Mouse (Mus musculus) forebrain, embryonic 10.5 days (tissue): ENCODE results near the gene Arhgef19. TPM values are rescaled to one million over a fixed set of nuclear protein-coding genes. Genes with fewer than 3 reads are reported as not detected.

Source experiments
- DNase-seq: peaks from one replicate; pipeline ENCODE4 v3.0.0-alpha.2; 2017; ENCODE audit warnings: low spot score; ENCODE audit errors: extremely low spot score
- H3K27ac ChIP-seq: fragments of 300-500 bp; sonication (generic); 2 replicates; pipeline ENCODE4 v1.5.1; 2016; ENCODE audit warnings: mild to moderate bottlenecking
- H3K27me3 ChIP-seq: fragments of 300-500 bp; sonication (generic); 2 replicates; pipeline ENCODE4 v1.6.1; 2016; ENCODE audit warnings: mild to moderate bottlenecking; ENCODE audit not compliant: poor library complexity, severe bottlenecking
- H3K36me3 ChIP-seq: fragments of 300-500 bp; sonication (generic); replicated peaks from 2 replicates; pipeline ENCODE4 v1.6.1; 2016; ENCODE audit warnings: mild to moderate bottlenecking, moderate library complexity
- H3K4me1 ChIP-seq: fragments of 300-500 bp; sonication (generic); 2 replicates; pipeline ENCODE4 v1.6.1; 2016
- H3K4me3 ChIP-seq: fragments of 300-500 bp; sonication (generic); 2 replicates; pipeline ENCODE4 v1.5.1; 2016; ENCODE audit warnings: mild to moderate bottlenecking, moderate library complexity
- H3K9me3 ChIP-seq: fragments of 300-500 bp; sonication (generic); 2 replicates; pipeline ENCODE4 v1.6.1; 2016; ENCODE audit warnings: mild to moderate bottlenecking, moderate library complexity
- WGBS: fragments of 180-500 bp; shearing (Covaris S2); methylation state at CpG from one replicate; pipeline ENCODE4 v1.1.7; 2016; 5-methylcytosine and 5-hydroxymethylcytosine counted together
- polyA plus RNA-seq: library from polyadenylated mRNA; unstranded; fragments of >200 nt; fragmentation: Nextera tagmentation; extraction: Ambion mirVana; gene quantifications from 2 replicates; pipeline ENCODE4 v1.2.1, GENCODE M21; 2016

Arhgef19 gene
- polyA plus RNA-seq, result 1.3 and 2.2 TPM in 2 replicates

DNA sequence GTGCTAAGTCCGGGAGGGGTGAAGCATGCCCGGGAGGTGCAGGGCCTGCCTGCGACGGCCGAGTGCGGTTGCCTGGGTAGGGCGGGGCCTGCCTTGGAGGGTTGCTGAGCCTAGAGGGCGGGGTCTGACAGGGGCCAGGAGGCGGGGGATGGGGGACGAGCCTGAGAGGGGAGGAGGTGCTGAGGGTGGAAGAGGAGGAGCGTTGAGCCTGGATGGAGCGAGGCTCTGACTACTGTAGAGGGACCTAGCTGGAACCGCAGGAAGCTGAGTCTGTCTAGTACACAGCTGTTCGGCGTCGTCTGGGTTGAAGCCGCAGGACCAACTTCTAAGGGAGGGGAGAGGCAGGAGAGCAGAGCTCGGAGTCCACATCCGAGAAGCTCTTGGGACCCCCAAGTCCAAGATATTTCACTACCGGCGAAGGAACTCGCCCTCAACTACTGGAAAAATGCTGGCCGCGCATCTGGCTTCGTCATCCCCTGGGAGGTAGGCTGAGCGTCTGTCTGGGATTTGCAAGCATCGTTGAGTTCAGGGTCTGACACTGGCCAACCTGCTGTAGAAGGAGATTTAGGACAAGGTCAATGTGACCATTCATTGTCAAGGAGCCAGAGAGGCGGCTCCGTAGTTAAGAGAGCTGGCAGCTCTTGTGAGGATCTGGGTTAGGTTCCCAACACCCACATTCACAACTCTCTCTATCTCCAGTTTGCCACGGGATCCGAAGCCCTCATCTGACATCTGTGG lies at the start of gene Arhgef19:
TSS of gene Arhgef19 (plus strand) at position 112 of the 738 bp plus-strand sequence.
- H3K4me3 ChIP-seq, result peak within 1 kb of the TSS; percentile 49
- no peaks in the 10 kb centered on the region for H3K9me3 ChIP-seq
- peaks cover 56% of the 10 kb centered on the region for H3K4me1 ChIP-seq
- H3K36me3 ChIP-seq, result no peaks in the 10 kb centered on the region
- WGBS, result 3% methylated on average over 31 of the region's 31 CpGs
- peaks cover 96% of the 10 kb centered on the region for H3K27me3 ChIP-seq
- peak; percentile 82 for DNase-seq
- 0 out of 2 replicates have a peak within 1 kb of the TSS, but pooled peaks have one; percentile 9 for H3K27ac ChIP-seq

GRCm38 (mm10) chr4:141191294-141191693 lies 48.0 kb upstream of the Arhgef19 start:
- Histone ChIP-seq H3K27me3 (no peaks in the 10 kb centered on the region), H3K4me1 (peaks cover 20% of the 10 kb centered on the region), H3K27ac (no peak overlapping the region), H3K4me3 (no peak overlapping the region), H3K9me3 (no peaks in the 10 kb centered on the region), H3K36me3 (peaks cover 66% of the 10 kb centered on the region)
- 94% methylated on average over 7 of the region's 7 CpGs for WGBS
- DNase-seq, result no peak

- Histone ChIP-seq H3K36me3 (peaks cover 93% of the 10 kb centered on the region), H3K27me3 (no peaks in the 10 kb centered on the region), H3K27ac (no peak overlapping the region), H3K4me3 (no peak overlapping the region), H3K4me1 (peaks cover 9% of the 10 kb centered on the region; the same call in 1 of the 2 replicates), H3K9me3 (0 out of 2 replicates have a peak, but pooled peaks cover 5% of the 10 kb centered on the region)
- DNase-seq, result no peak
- WGBS, result 96% methylated on average over 6 of the region's 6 CpGs
Observed at GRCm38 (mm10) chr4:141194553-141194952, 44.7 kb upstream of the Arhgef19 start.

GRCm38 (mm10) chr4:141196981-141197685 lies 42.2 kb upstream of the Arhgef19 start:
- 97% methylated on average over 13 of the region's 13 CpGs for WGBS
- 0 out of 2 replicates have a peak, but pooled peaks cover 5% of the 10 kb centered on the region for H3K9me3 ChIP-seq
- H3K27ac ChIP-seq, result no peak overlapping the region
- H3K27me3 ChIP-seq, result no peaks in the 10 kb centered on the region
- H3K36me3 ChIP-seq, result peaks cover 98% of the 10 kb centered on the region
- DNase-seq, result no peak
- H3K4me1 ChIP-seq, result no peaks in the 10 kb centered on the region
- no peak overlapping the region for H3K4me3 ChIP-seq

- peaks cover 98% of the 10 kb centered on the region for H3K36me3 ChIP-seq
Observed at GRCm38 (mm10) chr4:141197686-141198035, 41.6 kb upstream of the Arhgef19 start.

DNA sequence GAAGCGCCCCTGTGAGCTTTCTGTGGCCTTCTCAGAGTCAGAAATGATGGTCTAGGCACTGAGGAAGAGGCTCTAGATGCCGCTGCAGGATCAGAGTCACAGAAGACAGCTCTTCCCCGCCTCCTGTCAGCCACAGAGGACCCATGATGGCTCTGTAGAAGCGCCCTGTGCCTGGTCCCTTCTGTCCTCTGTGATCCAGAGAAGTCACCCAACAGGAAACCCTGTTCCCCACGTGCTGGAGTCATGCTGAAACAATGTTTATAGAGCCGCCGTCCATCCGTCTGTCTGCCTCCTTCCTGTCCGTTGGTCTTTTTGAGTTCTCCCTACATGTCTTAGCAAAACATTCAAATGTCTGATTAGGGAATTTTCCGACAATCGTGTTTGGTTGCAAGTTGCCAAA lies 38.4 kb upstream of the Arhgef19 start:
- Histone ChIP-seq H3K4me1 (no peaks in the 10 kb centered on the region), H3K4me3 (no peak overlapping the region), H3K27ac (no peak overlapping the region), H3K27me3 (no peaks in the 10 kb centered on the region), H3K9me3 (0 out of 2 replicates have a peak, but pooled peaks cover 5% of the 10 kb centered on the region), H3K36me3 (peaks cover 98% of the 10 kb centered on the region)
- no peak for DNase-seq
- 92% methylated on average over 11 of the region's 11 CpGs for WGBS

More at GRCm38 (mm10) chr4:141197686-141198035, 41.6 kb upstream of the Arhgef19 start:
- Histone ChIP-seq H3K27ac (no peak overlapping the region), H3K9me3 (0 out of 2 replicates have a peak, but pooled peaks cover 5% of the 10 kb centered on the region), H3K4me1 (no peaks in the 10 kb centered on the region), H3K4me3 (no peak overlapping the region), H3K27me3 (no peaks in the 10 kb centered on the region)
- WGBS, result 97% methylated on average over 12 of the region's 13 CpGs
- DNase-seq, result no peak

DNA sequence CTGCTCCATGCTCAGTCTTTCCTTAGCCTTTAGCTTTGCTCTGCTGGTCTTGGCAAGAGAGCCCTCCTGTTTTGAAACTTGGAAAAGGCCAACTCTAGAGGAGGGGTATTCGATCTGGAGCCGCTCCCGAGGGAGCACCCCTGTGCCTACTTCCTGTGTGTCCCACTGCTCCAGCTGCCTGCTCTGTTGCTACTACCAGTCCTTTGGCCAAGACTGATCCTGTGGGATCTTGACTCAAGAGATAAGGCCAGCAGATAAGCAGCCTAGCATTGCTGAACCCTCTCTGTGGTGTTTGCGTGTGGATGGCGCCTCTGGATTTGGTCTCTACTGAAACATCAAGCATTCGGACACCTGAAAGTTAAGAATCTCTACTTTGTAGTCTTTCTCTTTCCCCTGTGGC lies 37.1 kb upstream of the Arhgef19 start:
- Histone ChIP-seq H3K4me1 (no peaks in the 10 kb centered on the region), H3K27me3 (no peaks in the 10 kb centered on the region), H3K36me3 (peaks cover 94% of the 10 kb centered on the region), H3K4me3 (no peak overlapping the region), H3K27ac (no peak overlapping the region), H3K9me3 (peaks cover 2% of the 10 kb centered on the region; the same call in 1 of the 2 replicates)
- WGBS, result 97% methylated on average over 6 of the region's 6 CpGs
- no peak for DNase-seq

DNA sequence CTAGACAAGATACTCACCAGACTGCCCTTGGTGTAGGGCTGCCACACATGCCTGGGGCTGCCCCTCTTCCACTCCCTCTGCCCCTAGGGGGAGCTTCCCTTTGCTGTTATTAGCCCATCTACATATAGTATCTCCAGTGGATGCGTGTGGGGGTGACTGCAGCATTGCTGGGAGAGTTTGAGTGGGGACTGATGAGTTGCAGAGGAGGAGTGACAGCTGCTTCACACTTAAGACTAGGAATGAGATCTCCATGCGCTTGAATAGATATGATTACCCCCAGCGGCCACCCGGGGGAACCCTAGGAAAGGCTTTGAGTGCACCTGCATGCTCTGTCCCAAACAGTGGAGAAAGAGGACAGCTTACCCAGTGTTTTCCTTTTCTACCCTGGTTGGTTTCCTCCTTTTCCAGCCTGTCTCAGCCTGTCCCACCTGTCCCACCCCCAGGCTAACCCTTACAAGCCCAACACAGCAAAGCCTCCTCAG lies 34.7 kb upstream of the Arhgef19 start:
- Histone ChIP-seq H3K27me3 (no peaks in the 10 kb centered on the region), H3K36me3 (peaks cover 72% of the 10 kb centered on the region), H3K27ac (no peak overlapping the region), H3K4me1 (no peaks in the 10 kb centered on the region), H3K4me3 (no peak overlapping the region), H3K9me3 (no peaks in the 10 kb centered on the region; the same call in 1 of the 2 replicates)
- WGBS, result 77% methylated on average over 4 of the region's 4 CpGs
- no peak for DNase-seq

- Histone ChIP-seq H3K4me1 (peaks cover 5% of the 10 kb centered on the region), H3K27me3 (no peaks in the 10 kb centered on the region), H3K27ac (no peak overlapping the region), H3K9me3 (no peaks in the 10 kb centered on the region; the same call in 1 of the 2 replicates), H3K4me3 (no peak overlapping the region), H3K36me3 (peaks cover 47% of the 10 kb centered on the region)
- no peak for DNase-seq
- WGBS, result 88% methylated on average over 5 of the region's 5 CpGs
Observed at GRCm38 (mm10) chr4:141207081-141207480, 32.2 kb upstream of the Arhgef19 start.

DNA sequence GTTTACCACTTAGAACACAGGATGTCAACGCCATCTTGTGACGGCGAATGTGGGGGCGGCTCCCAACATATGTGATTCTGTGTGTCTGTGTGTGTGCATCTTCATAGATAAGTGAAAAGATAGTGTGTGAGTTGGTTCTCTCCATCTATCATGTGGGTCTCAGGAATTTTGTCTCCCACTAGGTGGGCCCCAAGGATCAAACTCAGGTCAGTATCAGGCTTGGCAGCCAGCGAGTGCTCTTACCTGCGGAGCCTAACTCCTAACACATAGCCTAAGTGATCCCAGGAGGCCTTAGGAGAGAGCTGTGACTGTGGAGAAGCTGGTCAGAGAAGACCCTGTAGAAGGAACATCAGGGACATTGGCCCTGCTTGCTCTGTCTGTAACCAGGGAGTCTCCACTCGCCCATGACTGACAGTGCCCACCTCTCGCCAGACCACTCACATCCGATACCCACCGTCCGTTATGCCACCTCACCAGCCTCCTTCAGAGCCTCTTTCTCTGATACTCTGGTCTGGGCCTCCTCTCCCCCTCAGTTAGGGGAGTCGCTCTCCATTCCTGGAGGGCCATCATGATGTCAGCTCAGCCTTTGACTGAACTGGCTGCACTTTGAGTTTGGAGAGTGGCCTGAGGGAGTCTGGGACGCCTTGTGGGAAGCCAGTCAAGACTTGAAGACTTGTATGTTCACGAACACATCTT lies 28.6 kb upstream of the Arhgef19 start:
- H3K9me3 ChIP-seq, result no peaks in the 10 kb centered on the region; the same call in 1 of the 2 replicates
- peaks cover 30% of the 10 kb centered on the region for H3K4me1 ChIP-seq
- peaks cover 12% of the 10 kb centered on the region for H3K36me3 ChIP-seq
- DNase-seq, result no peak
- no peaks in the 10 kb centered on the region for H3K27me3 ChIP-seq
- peak overlapping the region; percentile 73; the same call in 1 of the 2 replicates for H3K27ac ChIP-seq
- WGBS, result 73% methylated on average over 14 of the region's 14 CpGs
- H3K4me3 ChIP-seq, result peak overlapping the region; percentile 40

- H3K4me1 ChIP-seq, result peaks cover 30% of the 10 kb centered on the region
- no peaks in the 10 kb centered on the region for H3K27me3 ChIP-seq
- H3K27ac ChIP-seq, result no peak overlapping the region
- H3K36me3 ChIP-seq, result peaks cover 8% of the 10 kb centered on the region
- 97% methylated on average over 4 of the region's 4 CpGs for WGBS
- no peak overlapping the region for H3K4me3 ChIP-seq
- DNase-seq, result no peak
- H3K9me3 ChIP-seq, result no peaks in the 10 kb centered on the region; the same call in 1 of the 2 replicates
Observed at GRCm38 (mm10) chr4:141211646-141212045, 27.7 kb upstream of the Arhgef19 start.

- 77% methylated on average over 9 of the region's 9 CpGs for WGBS
- no peak overlapping the region for H3K4me3 ChIP-seq
- H3K27me3 ChIP-seq, result no peaks in the 10 kb centered on the region
- H3K4me1 ChIP-seq, result peaks cover 30% of the 10 kb centered on the region
- H3K9me3 ChIP-seq, result no peaks in the 10 kb centered on the region
- H3K36me3 ChIP-seq, result peaks cover 2% of the 10 kb centered on the region; the same call in 1 of the 2 replicates
- H3K27ac ChIP-seq, result peak overlapping the region; percentile 84
- no peak for DNase-seq
Observed at GRCm38 (mm10) chr4:141212892-141213291, 26.4 kb upstream of the Arhgef19 start.
